Mouse (Mus musculus) induced T-regulatory cell, adult 2 months (primary cell): Measurements from ENCODE around the gene Kctd6.
A peak's percentile ranks its signal among the peaks of the same experiment; 100 is the strongest.

Source experiments
- DNase-seq: peaks from one replicate; pipeline ENCODE4 v3.0.0-alpha.2; 2012; ENCODE audit warnings: low read depth

Kctd6 gene

GRCm38 (mm10) chr14:8214299-8215207 is 613 bp downstream of the Kctd6 start:
- DNase-seq: peak; percentile 58

- DNase-seq: peak; percentile 18
Measured at GRCm38 (mm10) chr14:8215208-8215778, 1.4 kb downstream of the Kctd6 start.

- DNase-seq: no peak
Measured at GRCm38 (mm10) chr14:8216100-8216499, 2.2 kb downstream of the Kctd6 start.

- no peak for DNase-seq
Measured at GRCm38 (mm10) chr14:8218238-8218637, 4.3 kb downstream of the Kctd6 start.

- DNase-seq: no peak
Measured at GRCm38 (mm10) chr14:8218730-8219380, 4.9 kb downstream of the Kctd6 start.

- DNase-seq: no peak
Measured at GRCm38 (mm10) chr14:8219876-8220275, 5.9 kb downstream of the Kctd6 start.

- DNase-seq: peak; percentile 29
Measured at GRCm38 (mm10) chr14:8220306-8220705, 6.4 kb downstream of the Kctd6 start.

GRCm38 (mm10) chr14:8220912-8221311 is 7.0 kb downstream of the Kctd6 start:
- DNase-seq: no peak

- DNase-seq: no peak
Measured at GRCm38 (mm10) chr14:8222561-8222960, 8.6 kb downstream of the Kctd6 start.

GRCm38 (mm10) chr14:8223506-8224293 is 9.8 kb downstream of the Kctd6 start:
- no peak for DNase-seq

- DNase-seq: no peak
Measured at GRCm38 (mm10) chr14:8224805-8225204, 10.9 kb downstream of the Kctd6 start.

- DNase-seq: no peak
Measured at GRCm38 (mm10) chr14:8229367-8230019, 15.6 kb downstream of the Kctd6 start.

- DNase-seq: no peak
Measured at GRCm38 (mm10) chr14:8232155-8232910, 18.4 kb downstream of the Kctd6 start.

GRCm38 (mm10) chr14:8233252-8233651 is 19.3 kb downstream of the Kctd6 start:
- DNase-seq: no peak

- no peak for DNase-seq
Measured at GRCm38 (mm10) chr14:8241816-8242215, 27.9 kb downstream of the Kctd6 start.

GRCm38 (mm10) chr14:8242388-8242920 is 28.5 kb downstream of the Kctd6 start:
- no peak for DNase-seq

GRCm38 (mm10) chr14:8243136-8243888 is 29.4 kb downstream of the Kctd6 start:
- DNase-seq: no peak

GRCm38 (mm10) chr14:8244211-8244611 is 30.3 kb downstream of the Kctd6 start:
- DNase-seq: no peak

GRCm38 (mm10) chr14:8246878-8247277 is 32.9 kb downstream of the Kctd6 start:
- DNase-seq: no peak

- no peak for DNase-seq
Measured at GRCm38 (mm10) chr14:8249206-8249605, 35.3 kb downstream of the Kctd6 start.
